Mouse (Mus musculus) limb, embryonic 13.5 days (tissue): ENCODE results near the gene Gm12569. TPM values are rescaled to one million over a fixed set of nuclear protein-coding genes. Genes with fewer than 3 reads are reported as not detected.

Experiments
- ATAC-seq: fragments of 200-750 bp; cut with Nextera tagmentation; 2 replicates; pipeline ENCODE4 v1.8.0; 2017; ENCODE audit warnings: low read depth, moderate number of reproducible peaks, moderate TSS enrichment; ENCODE audit not compliant: low FRiP score
- H3K27ac ChIP-seq: fragments of 300-500 bp; sonication (generic); 2 replicates; pipeline ENCODE4 v1.5.1; 2015; ENCODE audit warnings: inconsistent platforms, mild to moderate bottlenecking, moderate library complexity
- H3K27me3 ChIP-seq: fragments of 300-500 bp; sonication (generic); 2 replicates; pipeline ENCODE4 v1.6.1; 2015; ENCODE audit warnings: mild to moderate bottlenecking, inconsistent platforms
- H3K36me3 ChIP-seq: fragments of 300-500 bp; sonication (generic); 2 replicates; pipeline ENCODE4 v1.6.1; 2015; ENCODE audit warnings: inconsistent platforms, mild to moderate bottlenecking, moderate library complexity
- H3K4me1 ChIP-seq: fragments of 300-500 bp; sonication (generic); 2 replicates; pipeline ENCODE4 v1.6.1; 2015; ENCODE audit warnings: inconsistent platforms
- H3K4me2 ChIP-seq: fragments of 300-500 bp; sonication (generic); replicated peaks from 2 replicates; pipeline ENCODE4 v1.6.1; 2015; ENCODE audit warnings: inconsistent platforms, mild to moderate bottlenecking, moderate library complexity
- H3K4me3 ChIP-seq: fragments of 300-500 bp; sonication (generic); 2 replicates; pipeline ENCODE4 v1.5.1; 2015; ENCODE audit warnings: moderate library complexity, mild to moderate bottlenecking, inconsistent platforms
- H3K9ac ChIP-seq: fragments of 300-500 bp; sonication (generic); 2 replicates; pipeline ENCODE4 v1.6.1; 2015; ENCODE audit warnings: mild to moderate bottlenecking, inconsistent platforms
- H3K9me3 ChIP-seq: fragments of 300-500 bp; sonication (generic); 2 replicates; pipeline ENCODE4 v1.6.1; 2016; ENCODE audit warnings: inconsistent platforms
- WGBS: fragments of 180-500 bp; shearing (Covaris S2); methylation state at CpG from one replicate; pipeline ENCODE4 v1.1.7; 2015; 5-methylcytosine and 5-hydroxymethylcytosine counted together
- polyA plus RNA-seq: library from polyadenylated mRNA; unstranded; fragments of >200 nt; fragmentation: Nextera tagmentation; extraction: Ambion mirVana; gene quantifications from 2 replicates; pipeline ENCODE4 v1.2.1, GENCODE M21; 2015

The Gm12569 gene
- not detected in 2 replicates for polyA plus RNA-seq

GRCm38 (mm10) chr11:51220308-51220707 is at the start of gene Gm12569:
Gm12569 (plus strand) TSS chr11:51220473.
- H3K4me1 ChIP-seq: no peaks in the 10 kb centered on the region
- no peak for ATAC-seq
- H3K27ac ChIP-seq: no peak within 1 kb of the TSS
- no peak within 1 kb of the TSS for H3K9ac ChIP-seq
- no peaks in the 10 kb centered on the region for H3K9me3 ChIP-seq
- 94% methylated on average over 11 of the region's 11 CpGs for WGBS
- no peaks in the 10 kb centered on the region for H3K27me3 ChIP-seq
- H3K4me3 ChIP-seq: no peak within 1 kb of the TSS
- H3K4me2 ChIP-seq: no peak within 1 kb of the TSS
- H3K36me3 ChIP-seq: no peaks in the 10 kb centered on the region

- H3K4me3 ChIP-seq: no peak overlapping the region
- WGBS: 84% methylated on average over 5 of the region's 5 CpGs
These were observed 17.5 kb upstream of the Gm12569 start for GRCm38 (mm10) chr11:51202726-51203125.

GRCm38 (mm10) chr11:51207758-51208157 is 12.5 kb upstream of the Gm12569 start:
- no peak overlapping the region for H3K9ac ChIP-seq
- H3K27ac ChIP-seq: no peak overlapping the region
- no peaks in the 10 kb centered on the region for H3K9me3 ChIP-seq
- no peak for ATAC-seq
- no peak overlapping the region for H3K4me2 ChIP-seq
- H3K36me3 ChIP-seq: no peaks in the 10 kb centered on the region
- H3K27me3 ChIP-seq: no peaks in the 10 kb centered on the region
- H3K4me3 ChIP-seq: no peak overlapping the region
- WGBS: 88% methylated on average over 3 of the region's 3 CpGs
- H3K4me1 ChIP-seq: no peaks in the 10 kb centered on the region

More at GRCm38 (mm10) chr11:51202726-51203125, 17.5 kb upstream of the Gm12569 start:
- no peaks in the 10 kb centered on the region for H3K4me1 ChIP-seq
- no peaks in the 10 kb centered on the region for H3K27me3 ChIP-seq
- no peaks in the 10 kb centered on the region for H3K9me3 ChIP-seq
- no peak for ATAC-seq
- no peak overlapping the region for H3K27ac ChIP-seq
- no peaks in the 10 kb centered on the region for H3K36me3 ChIP-seq
- H3K4me2 ChIP-seq: no peak overlapping the region
- H3K9ac ChIP-seq: no peak overlapping the region

- no peaks in the 10 kb centered on the region for H3K4me1 ChIP-seq
- H3K9ac ChIP-seq: no peak overlapping the region
- H3K36me3 ChIP-seq: no peaks in the 10 kb centered on the region
- H3K9me3 ChIP-seq: no peaks in the 10 kb centered on the region
- 90% methylated on average over 5 of the region's 5 CpGs for WGBS
- H3K4me3 ChIP-seq: no peak overlapping the region
- H3K4me2 ChIP-seq: no peak overlapping the region
- no peak for ATAC-seq
- H3K27me3 ChIP-seq: no peaks in the 10 kb centered on the region
- no peak overlapping the region for H3K27ac ChIP-seq
These were observed 8.8 kb upstream of the Gm12569 start for GRCm38 (mm10) chr11:51211426-51211825.

GRCm38 (mm10) chr11:51214021-51214420 is 6.3 kb upstream of the Gm12569 start:
- Histone ChIP-seq H3K27me3 (no peaks in the 10 kb centered on the region), H3K27ac (no peak overlapping the region), H3K9ac (no peak overlapping the region), H3K4me1 (no peaks in the 10 kb centered on the region), H3K36me3 (no peaks in the 10 kb centered on the region), H3K9me3 (no peaks in the 10 kb centered on the region), H3K4me3 (no peak overlapping the region), H3K4me2 (no peak overlapping the region)
- WGBS: 88% methylated on average over 7 of the region's 7 CpGs
- ATAC-seq: no peak

- 81% methylated on average over 12 of the region's 12 CpGs for WGBS
- ATAC-seq: no peak
- Histone ChIP-seq H3K9me3 (no peaks in the 10 kb centered on the region), H3K4me1 (no peaks in the 10 kb centered on the region), H3K27ac (no peak overlapping the region), H3K27me3 (no peaks in the 10 kb centered on the region), H3K36me3 (no peaks in the 10 kb centered on the region), H3K9ac (no peak overlapping the region), H3K4me2 (no peak overlapping the region), H3K4me3 (no peak overlapping the region)
These were observed 785 bp upstream of the Gm12569 start for GRCm38 (mm10) chr11:51219396-51219980.

- Histone ChIP-seq H3K27ac (no peak overlapping the region), H3K4me1 (no peaks in the 10 kb centered on the region), H3K9ac (no peak overlapping the region), H3K27me3 (no peaks in the 10 kb centered on the region), H3K36me3 (no peaks in the 10 kb centered on the region), H3K9me3 (no peaks in the 10 kb centered on the region), H3K4me2 (no peak overlapping the region), H3K4me3 (no peak overlapping the region)
- WGBS: 86% methylated on average over 4 of the region's 4 CpGs
- no peak for ATAC-seq
These were observed 6.8 kb downstream of the Gm12569 start for GRCm38 (mm10) chr11:51227104-51227503.

GRCm38 (mm10) chr11:51234626-51235025 is 14.4 kb downstream of the Gm12569 start:
- Histone ChIP-seq H3K4me2 (no peak overlapping the region), H3K27ac (no peak overlapping the region), H3K4me3 (no peak overlapping the region), H3K27me3 (no peaks in the 10 kb centered on the region), H3K9me3 (no peaks in the 10 kb centered on the region), H3K4me1 (no peaks in the 10 kb centered on the region), H3K9ac (no peak overlapping the region), H3K36me3 (no peaks in the 10 kb centered on the region)
- 86% methylated on average over 9 of the region's 9 CpGs for WGBS
- ATAC-seq: no peak

- no peak for ATAC-seq
- no peak overlapping the region for H3K4me3 ChIP-seq
- H3K36me3 ChIP-seq: no peaks in the 10 kb centered on the region
- 81% methylated on average over 2 of the region's 2 CpGs for WGBS
- no peaks in the 10 kb centered on the region for H3K4me1 ChIP-seq
- no peaks in the 10 kb centered on the region for H3K9me3 ChIP-seq
- no peak overlapping the region for H3K9ac ChIP-seq
- H3K4me2 ChIP-seq: no peak overlapping the region
- no peak overlapping the region for H3K27ac ChIP-seq
- H3K27me3 ChIP-seq: no peaks in the 10 kb centered on the region; the same call in 1 of the 2 replicates
These were observed 22.6 kb downstream of the Gm12569 start for GRCm38 (mm10) chr11:51242897-51243296.

- no peak for ATAC-seq
- Histone ChIP-seq H3K9me3 (no peaks in the 10 kb centered on the region), H3K27ac (no peak overlapping the region), H3K4me2 (no peak overlapping the region), H3K4me1 (no peaks in the 10 kb centered on the region), H3K9ac (no peak overlapping the region), H3K36me3 (no peaks in the 10 kb centered on the region), H3K27me3 (no peaks in the 10 kb centered on the region), H3K4me3 (no peak overlapping the region)
- WGBS: 87% methylated on average over 4 of the region's 4 CpGs
These were observed 36.7 kb downstream of the Gm12569 start for GRCm38 (mm10) chr11:51257006-51257405.

- Histone ChIP-seq H3K9ac (peak within 1 kb of the TSS; percentile 66), H3K27ac (peak within 1 kb of the TSS; percentile 92), H3K4me2 (peak within 1 kb of the TSS; percentile 86), H3K9me3 (no peaks in the 10 kb centered on the region), H3K36me3 (no peaks in the 10 kb centered on the region), H3K27me3 (no peaks in the 10 kb centered on the region), H3K4me3 (peak within 1 kb of the TSS; percentile 90), H3K4me1 (peaks cover 31% of the 10 kb centered on the region)
- 86% methylated on average over 3 of the region's 3 CpGs for WGBS
- no peak for ATAC-seq
These were observed 41.5 kb downstream of the Gm12569 start, which contains the start of gene Clk4 for GRCm38 (mm10) chr11:51261680-51262219. Clk4 (plus strand) TSS chr11:51261730.

- no peaks in the 10 kb centered on the region for H3K27me3 ChIP-seq
- peaks cover 31% of the 10 kb centered on the region for H3K4me1 ChIP-seq
- peak within 1 kb of the TSS; percentile 96 for H3K9ac ChIP-seq
- WGBS: 9% methylated on average over 57 of the region's 57 CpGs
- ATAC-seq: peak; percentile 98
- H3K27ac ChIP-seq: peak within 1 kb of the TSS; percentile 92
- peaks cover 9% of the 10 kb centered on the region for H3K36me3 ChIP-seq
- H3K9me3 ChIP-seq: no peaks in the 10 kb centered on the region
- H3K4me2 ChIP-seq: peak within 1 kb of the TSS; percentile 86
- peak within 1 kb of the TSS; percentile 90 for H3K4me3 ChIP-seq
These were observed 42.3 kb downstream of the Gm12569 start, which contains the start of gene BC049762 for GRCm38 (mm10) chr11:51262342-51263285. BC049762 (minus strand) TSS chr11:51263046.
